Mouse (Mus musculus) heart, adult 2 months (tissue): ENCODE results near the gene Grifin. TPM values are rescaled to one million over a fixed set of nuclear protein-coding genes. Genes with fewer than 3 reads are reported as not detected.

ENCODE experiments used
- DNase-seq, 2 experiments: peaks; one replicate each; pipeline ENCODE4 v3.0.0; 2021
- H3K27ac ChIP-seq: fragments of 200-600 bp; 2 replicates; pipeline ENCODE4 v1.8.1; 2022
- H3K27me3 ChIP-seq: fragments of 200-500 bp; 2 replicates; pipeline ENCODE4 v1.6.1; 2012; ENCODE audit warnings: mild to moderate bottlenecking, low read length, inconsistent platforms, mixed read lengths; ENCODE audit not compliant: control insufficient read depth, insufficient read depth
- H3K36me3 ChIP-seq: fragments of 200-500 bp; 2 replicates; pipeline ENCODE4 v1.6.1; 2012; ENCODE audit warnings: low read length, inconsistent platforms; ENCODE audit not compliant: control insufficient read depth, insufficient read depth
- H3K4me1 ChIP-seq: fragments of 200-500 bp; 2 replicates; pipeline ENCODE4 v1.6.1; 2011; ENCODE audit warnings: low read length; ENCODE audit not compliant: control insufficient read depth, insufficient read depth
- H3K4me3 ChIP-seq: fragments of 200-600 bp; 2 replicates; pipeline ENCODE4 v1.8.1; 2022
- H3K79me2 ChIP-seq: fragments of 200-500 bp; replicated peaks from 2 replicates; pipeline ENCODE4 v1.6.1; 2012; ENCODE audit warnings: mild to moderate bottlenecking, inconsistent platforms, low read length, moderate library complexity, mixed read lengths; ENCODE audit not compliant: control insufficient read depth, insufficient read depth
- H3K9ac ChIP-seq: fragments of 200-500 bp; 2 replicates; pipeline ENCODE4 v1.6.1; 2012; ENCODE audit warnings: low read depth, mild to moderate bottlenecking, control low read depth, inconsistent platforms, low read length, mixed read lengths
- CTCF ChIP-seq: fragments of 200-600 bp; IDR thresholded peaks from 2 replicates; pipeline ENCODE4 v1.8.1; 2022; ENCODE audit warnings: antibody characterized with exemption, mild to moderate bottlenecking, moderate library complexity
- EP300 ChIP-seq: fragments of 200-500 bp; IDR thresholded peaks from 2 replicates; pipeline ENCODE4 v1.6.1; 2011; ENCODE audit warnings: low read depth, low read length, control low read depth; ENCODE audit not compliant: insufficient read depth
- POLR2A ChIP-seq: fragments of 200-500 bp; IDR thresholded peaks from 2 replicates; pipeline ENCODE4 v1.6.1; 2011; ENCODE audit warnings: mild to moderate bottlenecking, low read depth, low read length, control low read depth; ENCODE audit not compliant: insufficient read depth
- WGBS: fragments of 180-500 bp; shearing (Covaris S2); methylation state at CpG from one replicate; pipeline ENCODE4 v1.1.7; 2018; 5-methylcytosine and 5-hydroxymethylcytosine counted together
- intact Hi-C: fragments of 180-260 bp; cut with DNase I; formaldehyde crosslinking; loops from one replicate; pipeline ENCODE4 v1.15.1; 2025
- polyA plus RNA-seq: library from polyadenylated mRNA; depleted of rRNA; stranded (reverse); fragments of >200 nt; gene quantifications from 2 replicates; pipeline ENCODE4 v1.2.3, GENCODE M21; 2012
- total RNA-seq, 2 experiments: library from RNA; stranded (reverse); gene quantifications; 2 replicates each; pipeline ENCODE4 v1.2.3; 2021

Gene Grifin
- total and polyA plus RNA-seq, 3 experiments: not detected

DNA sequence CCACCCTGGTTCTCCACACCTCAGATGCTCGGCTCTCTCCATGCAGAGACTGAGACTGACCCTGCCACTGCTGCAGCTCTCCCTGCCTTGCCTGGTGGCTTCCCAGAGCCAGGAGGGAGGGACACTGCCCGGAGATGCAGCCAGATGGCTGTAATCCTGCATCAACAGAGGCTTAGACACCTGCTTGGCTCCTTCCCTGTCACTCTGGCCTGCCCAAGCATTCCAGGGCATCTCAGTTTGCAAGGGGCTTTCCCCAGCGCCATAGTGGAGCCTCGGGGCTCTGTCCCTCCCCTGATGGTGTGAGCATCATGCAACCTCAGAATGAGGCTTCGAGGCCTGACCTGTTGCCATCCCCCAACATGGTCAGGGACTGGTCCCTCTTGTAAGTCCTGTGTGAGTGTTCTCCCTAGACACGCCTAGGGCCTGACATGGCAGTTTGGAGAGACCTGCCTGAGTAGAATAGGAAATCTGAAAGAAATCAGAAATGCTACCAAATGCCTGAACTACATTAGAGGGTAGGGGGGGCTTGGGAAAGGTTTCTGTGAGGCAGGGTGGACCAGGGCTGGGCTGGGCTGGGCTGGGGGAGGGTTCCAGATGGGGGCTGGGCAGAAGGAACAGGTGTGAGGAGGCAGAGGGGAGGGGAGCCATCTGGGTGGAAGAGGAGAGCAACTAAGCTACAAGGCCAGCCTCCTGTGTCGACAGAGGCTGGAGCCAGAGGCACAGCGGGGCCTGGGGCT, 18.3 kb upstream of the Grifin start:
- no peak for DNase-seq
- intact Hi-C loops: no loop called here
- no peaks in the 10 kb centered on the region; the same call in 1 of the 2 replicates for H3K4me1 ChIP-seq
- H3K79me2 ChIP-seq: no peaks in the 10 kb centered on the region
- H3K4me3 ChIP-seq: no peak overlapping the region
- no peaks in the 10 kb centered on the region for H3K27me3 ChIP-seq
- no peak overlapping the region for H3K9ac ChIP-seq
- H3K36me3 ChIP-seq: no peaks in the 10 kb centered on the region
- TF ChIP-seq POLR2A (no peak), CTCF (no peak), EP300 (no peak)
- no peak overlapping the region for H3K27ac ChIP-seq
- WGBS: 61% methylated on average over 8 of the region's 8 CpGs

DNA sequence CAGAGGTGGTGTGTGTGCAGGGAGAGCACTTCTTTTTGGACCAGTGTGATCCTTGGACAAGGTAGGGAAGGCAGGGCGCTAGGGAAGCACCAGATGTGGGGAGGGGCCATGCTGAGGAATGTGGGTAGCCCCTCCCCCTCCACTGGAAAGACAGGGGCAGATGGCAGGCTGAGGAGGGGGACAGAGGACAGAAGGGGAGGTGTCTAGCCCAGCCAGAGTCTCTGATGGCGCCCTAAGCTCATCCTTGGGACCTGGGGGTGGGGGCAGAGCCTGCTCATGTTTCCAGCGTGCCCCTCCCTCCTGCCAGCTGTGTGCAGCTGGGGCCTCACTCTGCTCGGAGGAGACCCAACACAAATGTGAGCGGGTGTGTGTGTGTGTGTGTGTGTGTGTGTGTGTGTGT, 16.7 kb upstream of the Grifin start:
- Histone ChIP-seq H3K9ac (no peak overlapping the region), H3K36me3 (no peaks in the 10 kb centered on the region), H3K27ac (no peak overlapping the region), H3K4me1 (no peaks in the 10 kb centered on the region; the same call in 1 of the 2 replicates), H3K27me3 (no peaks in the 10 kb centered on the region), H3K79me2 (no peaks in the 10 kb centered on the region), H3K4me3 (no peak overlapping the region)
- intact Hi-C loops: no loop called here
- DNase-seq: peak in 1 of 2 experiments; percentile 57
- TF ChIP-seq CTCF (no peak), EP300 (no peak), POLR2A (no peak)
- WGBS: 34% methylated on average over 3 of the region's 5 CpGs

DNA sequence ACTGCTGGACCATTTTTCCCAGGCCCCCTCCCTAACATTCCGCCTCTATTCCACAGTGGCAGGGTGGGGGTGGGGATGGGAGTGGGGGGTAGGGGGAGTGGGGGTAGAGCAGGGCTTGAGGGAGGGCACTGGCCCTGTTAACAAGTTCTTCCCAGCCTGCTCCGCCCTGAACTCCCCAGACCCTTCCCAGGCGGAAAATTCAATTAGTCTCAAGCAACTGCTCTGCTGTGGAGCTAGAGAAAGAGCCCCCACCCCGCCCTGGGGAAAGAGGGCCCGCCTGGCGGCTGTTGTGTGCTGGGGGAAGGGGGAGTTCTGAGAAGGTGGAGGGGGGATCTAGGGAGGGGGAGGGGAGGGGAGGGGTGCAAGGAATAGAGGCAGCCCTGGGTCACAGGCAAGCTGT, 14.9 kb upstream of the Grifin start:
- Histone ChIP-seq H3K79me2 (no peaks in the 10 kb centered on the region), H3K4me1 (peaks cover 9% of the 10 kb centered on the region), H3K27me3 (no peaks in the 10 kb centered on the region), H3K4me3 (no peak overlapping the region), H3K27ac (no peak overlapping the region), H3K36me3 (no peaks in the 10 kb centered on the region), H3K9ac (no peak overlapping the region)
- DNase-seq: no peak
- intact Hi-C loops: no loop called here
- TF ChIP-seq POLR2A: no peak
- TF ChIP-seq EP300: no peak
- WGBS: 90% methylated on average over 6 of the region's 6 CpGs

DNA sequence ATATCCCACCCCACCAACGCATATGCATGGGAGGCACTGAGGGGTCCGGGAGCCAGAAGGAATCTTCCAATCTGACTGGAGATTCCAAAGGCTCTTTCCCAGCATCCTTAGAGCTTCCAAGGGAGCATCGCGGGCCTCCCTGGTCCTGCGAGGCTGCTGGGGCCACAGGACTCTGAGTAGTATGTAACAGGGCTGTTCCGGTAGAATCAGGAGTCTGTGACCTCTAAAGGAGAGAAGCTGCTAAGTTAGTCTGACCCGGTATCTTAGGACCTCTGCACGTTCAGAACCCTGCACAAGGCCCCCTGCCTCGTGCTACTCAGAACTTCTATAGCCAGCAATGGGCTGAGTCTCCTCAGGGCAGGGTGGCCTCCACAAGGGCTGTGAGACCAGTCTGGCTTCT, 14.3 kb upstream of the Grifin start:
- Histone ChIP-seq H3K9ac (no peak overlapping the region), H3K27me3 (no peaks in the 10 kb centered on the region), H3K36me3 (no peaks in the 10 kb centered on the region), H3K4me3 (no peak overlapping the region), H3K79me2 (no peaks in the 10 kb centered on the region), H3K27ac (no peak overlapping the region), H3K4me1 (peaks cover 12% of the 10 kb centered on the region)
- DNase-seq: no peak
- WGBS: 79% methylated on average over 9 of the region's 9 CpGs
- TF ChIP-seq CTCF (no peak), POLR2A (no peak), EP300 (no peak)
- intact Hi-C loops: no loop called here

DNA sequence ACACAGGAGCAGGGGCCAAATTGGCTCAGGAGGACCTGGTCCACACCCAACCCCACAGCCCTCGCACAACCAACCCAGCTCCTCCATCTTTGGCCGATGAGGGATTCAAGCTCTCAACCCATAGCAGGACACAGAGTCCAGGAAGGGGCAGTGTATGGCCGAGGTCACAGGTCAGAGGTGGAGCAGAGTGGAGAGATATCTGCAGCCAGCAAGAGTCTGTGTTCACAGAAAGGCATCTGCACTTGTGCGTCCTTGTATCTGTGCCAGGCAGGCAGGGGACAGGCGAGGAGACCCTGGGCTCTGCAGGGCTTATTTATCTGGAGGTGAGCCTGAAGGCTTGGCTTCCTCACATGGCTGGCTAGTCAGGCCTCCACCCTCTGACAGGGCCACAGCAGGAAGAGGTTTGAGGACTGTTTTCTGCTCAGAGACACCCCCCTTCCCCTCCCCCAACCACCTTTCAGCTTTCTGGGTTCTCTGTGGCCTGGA, 10.6 kb upstream of the Grifin start:
- DNase-seq: peak; percentile 72 to 79
- H3K79me2 ChIP-seq: no peaks in the 10 kb centered on the region
- intact Hi-C loops: loop anchor here (1.0 kb wide), 1 partner anchor 31 kb away; no protein-coding TSS in a partner anchor
- no peak overlapping the region for H3K9ac ChIP-seq
- 30% methylated on average over 5 of the region's 5 CpGs for WGBS
- TF ChIP-seq EP300 (0 out of 2 replicates have a peak, but pooled peaks have one; percentile 0), CTCF (no peak), POLR2A (no peak)
- H3K36me3 ChIP-seq: no peaks in the 10 kb centered on the region
- peaks cover 19% of the 10 kb centered on the region for H3K4me1 ChIP-seq
- peak overlapping the region; percentile 62 for H3K27ac ChIP-seq
- no peak overlapping the region for H3K4me3 ChIP-seq
- no peaks in the 10 kb centered on the region for H3K27me3 ChIP-seq

DNA sequence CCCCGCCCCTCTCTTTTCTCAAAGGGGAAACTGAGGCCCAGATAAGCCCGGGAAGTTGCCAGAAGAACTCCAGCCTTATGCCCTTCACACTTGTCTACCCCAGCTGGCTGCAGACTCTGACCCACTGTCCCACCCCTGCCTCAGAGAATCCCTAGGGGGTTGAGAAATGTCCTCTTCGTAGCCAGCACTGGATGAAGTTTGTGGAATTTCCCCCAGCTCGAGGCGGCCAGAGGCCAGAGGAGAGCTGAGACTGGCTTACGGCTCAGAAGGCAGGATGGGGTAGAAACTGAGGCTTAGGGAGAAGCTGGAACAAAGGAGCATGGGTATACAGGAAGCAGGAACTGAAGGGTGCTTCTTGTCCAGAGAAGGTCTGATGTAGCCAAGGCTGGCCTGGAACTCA, 7.7 kb upstream of the Grifin start:
- intact Hi-C loops: no loop called here
- Histone ChIP-seq H3K27ac (peak overlapping the region; percentile 76), H3K27me3 (no peaks in the 10 kb centered on the region), H3K4me1 (peaks cover 25% of the 10 kb centered on the region), H3K4me3 (no peak overlapping the region), H3K79me2 (no peaks in the 10 kb centered on the region), H3K36me3 (no peaks in the 10 kb centered on the region), H3K9ac (no peak overlapping the region)
- TF ChIP-seq POLR2A (no peak), EP300 (0 out of 2 replicates have a peak, but pooled peaks have one; percentile 28)
- WGBS: 41% methylated on average over 6 of the region's 6 CpGs
- peak; percentile 70 to 81 for DNase-seq
